Mouse (Mus musculus): ENCODE results near the gene Cox15. TPM values are rescaled to one million over a fixed set of nuclear protein-coding genes. Genes with fewer than 3 reads are reported as not detected.

Cox15 gene
- total RNA-seq, 2 experiments from 2014 or later = 26.0 to 32.6 TPM

- DNase-seq = no peak
- intact Hi-C loops (cut with DNase I; ENCODE audit: low total_unique reads) = no loop called here
Observed at GRCm38 (mm10) chr19:43767549-43768322, 14.9 kb upstream of the Cox15 start.

- intact Hi-C loops (cut with DNase I; ENCODE audit: low total_unique reads) = no loop called here
- no peak for DNase-seq
Observed at GRCm38 (mm10) chr19:43766451-43766850, 13.7 kb upstream of the Cox15 start.

DNA sequence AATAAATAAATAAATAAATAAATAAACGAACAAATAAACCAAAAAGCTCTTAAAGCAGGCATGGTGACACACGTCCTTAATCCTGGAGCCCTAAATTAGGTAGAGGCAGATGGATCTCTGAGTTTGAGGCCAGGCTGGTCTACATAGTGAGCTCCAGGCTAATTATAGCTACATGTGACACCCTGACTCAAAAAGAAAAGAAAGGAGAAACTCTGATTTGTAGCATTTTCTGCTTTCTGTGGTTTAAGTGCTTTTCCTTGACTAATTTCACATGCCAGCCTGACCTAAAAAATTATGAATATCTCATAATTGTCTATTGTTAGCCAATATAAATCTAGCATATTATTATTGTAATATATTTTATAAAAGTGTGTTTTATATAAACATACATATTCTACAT lies 9.6 kb upstream of the Cox15 start:
- no peak for DNase-seq
- intact Hi-C loops (cut with DNase I; ENCODE audit: low total_unique reads) = loop anchor here (5.0 kb wide), 1 partner anchor 130 kb away; no protein-coding TSS in a partner anchor

GRCm38 (mm10) chr19:43761543-43762256 lies 8.9 kb upstream of the Cox15 start:
- intact Hi-C loops (cut with DNase I; ENCODE audit: low total_unique reads) = loop anchor here (5.0 kb wide), 1 partner anchor 129 kb away; no protein-coding TSS in a partner anchor
- no peak for DNase-seq

DNA sequence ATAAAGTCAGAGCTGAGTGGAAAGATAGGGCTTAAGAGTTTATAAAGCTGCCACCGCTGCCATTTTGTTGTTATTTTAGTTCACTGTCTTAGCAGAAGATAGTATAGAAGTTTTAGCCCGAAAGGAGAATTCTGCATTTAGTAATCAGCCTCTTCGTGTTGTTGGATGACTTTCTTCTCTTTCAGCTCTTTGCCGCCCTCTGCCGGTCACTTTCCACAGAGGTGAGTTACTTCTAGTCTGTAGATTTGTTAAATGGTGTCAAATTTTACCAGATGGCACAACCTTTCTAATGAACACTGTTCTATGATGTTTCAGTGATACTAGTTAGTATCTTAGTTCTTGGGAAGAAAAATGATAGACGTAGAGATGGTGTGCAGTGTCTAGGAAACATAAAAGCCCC lies 7.7 kb upstream of the Cox15 start:
- intact Hi-C loops (cut with DNase I; ENCODE audit: low total_unique reads) = loop anchor here (5.0 kb wide), 1 partner anchor 128 kb away; no protein-coding TSS in a partner anchor

GRCm38 (mm10) chr19:43754872-43755271 lies 2.1 kb upstream of the Cox15 start:
- intact Hi-C loops (cut with DNase I; ENCODE audit: low total_unique reads) = no loop called here
- no peak for DNase-seq

More for the DNA sequence above, 7.7 kb upstream of the Cox15 start:
- DNase-seq = peak; percentile 62

GRCm38 (mm10) chr19:43754237-43754636 lies 1.4 kb upstream of the Cox15 start:
- intact Hi-C loops (cut with DNase I; ENCODE audit: low total_unique reads) = no loop called here
- DNase-seq = no peak

DNA sequence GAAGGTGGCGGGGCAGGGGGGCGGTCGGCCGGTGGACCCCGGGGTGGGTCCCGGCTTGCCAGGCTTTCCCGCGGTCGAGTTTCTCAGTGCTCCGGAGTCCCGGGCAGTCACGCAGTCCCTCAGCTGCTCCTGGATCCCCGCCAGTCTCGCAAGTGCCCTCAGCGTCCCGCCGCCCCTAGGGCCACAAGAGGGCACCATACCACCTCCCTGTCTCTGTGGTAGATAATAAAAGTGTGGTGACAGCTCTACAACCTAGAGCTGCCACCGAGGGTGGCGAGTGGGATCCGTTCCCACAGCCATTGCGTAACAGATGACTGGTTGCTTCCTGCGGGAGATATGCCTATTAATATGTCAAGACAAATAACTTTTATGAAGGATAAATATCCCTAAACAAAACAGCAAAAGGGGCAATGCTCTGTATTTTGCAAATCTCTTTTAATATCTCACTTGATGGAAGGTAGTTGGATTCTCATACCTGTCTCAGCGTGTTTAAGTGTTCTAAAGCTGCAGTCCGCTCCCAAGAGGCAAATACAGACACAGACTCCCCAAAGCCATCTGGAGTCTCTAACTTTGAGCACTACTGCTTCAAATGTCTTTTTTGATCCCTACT lies 531 bp upstream of the Cox15 start:
- peak; percentile 91 for DNase-seq
- intact Hi-C loops (cut with DNase I; ENCODE audit: low total_unique reads) = no loop called here

GRCm38 (mm10) chr19:43750008-43750407 lies 2.8 kb downstream of the Cox15 start:
- no peak for DNase-seq
- intact Hi-C loops (cut with DNase I; ENCODE audit: low total_unique reads) = no loop called here

DNA sequence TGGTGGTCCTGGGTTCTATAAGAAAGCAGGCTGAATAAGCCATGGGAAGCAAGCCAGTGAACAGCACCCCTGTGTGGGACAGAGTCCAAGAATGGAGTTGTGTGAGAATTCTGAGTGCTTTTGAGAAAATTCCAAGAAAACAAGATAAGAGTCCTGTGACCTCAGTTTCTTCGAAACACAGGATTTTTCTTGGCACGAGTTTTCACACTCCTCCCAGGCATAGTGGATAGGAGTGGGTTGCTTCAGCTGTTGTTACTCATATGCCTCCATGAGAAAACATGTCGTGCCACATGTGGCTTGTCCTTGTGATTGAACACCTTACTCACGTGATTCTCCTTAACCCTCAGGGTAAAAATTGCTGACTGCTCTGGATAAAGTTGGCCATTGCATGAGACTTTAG lies 4.9 kb downstream of the Cox15 start:
- no peak for DNase-seq
- intact Hi-C loops (cut with DNase I; ENCODE audit: low total_unique reads) = no loop called here

GRCm38 (mm10) chr19:43745740-43746139 lies 7.1 kb downstream of the Cox15 start:
- intact Hi-C loops (cut with DNase I; ENCODE audit: low total_unique reads) = no loop called here
- no peak for DNase-seq

DNA sequence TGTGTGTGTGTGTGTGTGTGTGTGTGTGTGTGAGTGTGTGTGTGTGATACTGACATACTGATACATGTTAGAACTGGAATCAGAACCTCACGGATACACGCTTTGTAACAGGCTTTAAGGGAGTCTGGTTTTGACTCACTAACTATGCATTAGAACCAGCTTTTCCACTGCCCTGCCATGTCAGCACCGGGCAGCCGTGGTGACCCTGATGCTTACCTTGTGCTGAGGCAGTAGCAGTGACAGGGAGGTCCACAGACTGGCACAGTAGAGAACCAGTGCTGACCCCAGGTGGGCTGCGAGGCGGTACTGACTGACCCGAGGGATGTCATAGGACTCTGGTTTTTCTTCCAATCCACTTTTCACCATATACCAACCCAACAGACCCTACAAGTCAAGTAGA lies 9.4 kb downstream of the Cox15 start:
- no peak for DNase-seq

GRCm38 (mm10) chr19:43738409-43738808 lies 14.4 kb downstream of the Cox15 start:
- no peak for DNase-seq
- intact Hi-C loops (cut with DNase I; ENCODE audit: low total_unique reads) = no loop called here

More for the DNA sequence above, 9.4 kb downstream of the Cox15 start:
- intact Hi-C loops (cut with DNase I; ENCODE audit: low total_unique reads) = no loop called here

GRCm38 (mm10) chr19:43731157-43731556 lies 21.6 kb downstream of the Cox15 start:
- intact Hi-C loops (cut with DNase I; ENCODE audit: low total_unique reads) = no loop called here
- no peak for DNase-seq

- DNase-seq = no peak
- intact Hi-C loops (cut with DNase I; ENCODE audit: low total_unique reads) = no loop called here
Observed at GRCm38 (mm10) chr19:43730037-43730428, 22.8 kb downstream of the Cox15 start.

GRCm38 (mm10) chr19:43729296-43730036 lies 23.3 kb downstream of the Cox15 start:
- DNase-seq = no peak
- intact Hi-C loops (cut with DNase I; ENCODE audit: low total_unique reads) = no loop called here

GRCm38 (mm10) chr19:43726510-43727146 lies 26.2 kb downstream of the Cox15 start:
- intact Hi-C loops (cut with DNase I; ENCODE audit: low total_unique reads) = no loop called here
- DNase-seq = no peak

DNA sequence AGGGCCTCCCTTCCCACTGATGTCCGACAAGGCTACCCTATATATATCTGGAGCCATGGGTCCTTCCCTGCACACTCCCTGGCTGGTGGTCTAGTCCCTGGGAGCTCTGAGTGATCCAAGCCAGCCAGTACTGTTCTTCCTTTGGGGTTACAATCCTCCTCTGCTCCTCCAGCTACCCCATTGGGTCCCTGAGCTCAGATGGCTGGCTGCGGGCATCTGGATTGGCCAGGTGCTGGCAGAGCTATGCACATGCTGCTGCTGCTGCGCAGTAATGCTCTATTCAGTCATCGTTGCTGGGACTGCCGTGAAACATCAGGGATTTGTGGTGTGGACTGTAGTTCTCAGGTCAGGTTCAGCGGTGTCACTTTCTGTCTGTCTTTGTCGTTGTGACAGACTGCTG lies 28.0 kb downstream of the Cox15 start:
- no peak for DNase-seq
- intact Hi-C loops (cut with DNase I; ENCODE audit: low total_unique reads) = no loop called here

GRCm38 (mm10) chr19:43724194-43724593 lies 28.6 kb downstream of the Cox15 start:
- intact Hi-C loops (cut with DNase I; ENCODE audit: low total_unique reads) = no loop called here
- DNase-seq = no peak
